Mouse (Mus musculus) kidney, adult 11 months (tissue): ENCODE results near the gene Slc29a1.
"Not testable (repeated sequence)": the region's sequence is repeated elsewhere in the genome, so short reads cannot be mapped to it uniquely, and the experiment has no call there.

Experiments
- DNase-seq: peaks from one replicate; pipeline ENCODE4 v3.0.0; 2022

Slc29a1 gene

DNA sequence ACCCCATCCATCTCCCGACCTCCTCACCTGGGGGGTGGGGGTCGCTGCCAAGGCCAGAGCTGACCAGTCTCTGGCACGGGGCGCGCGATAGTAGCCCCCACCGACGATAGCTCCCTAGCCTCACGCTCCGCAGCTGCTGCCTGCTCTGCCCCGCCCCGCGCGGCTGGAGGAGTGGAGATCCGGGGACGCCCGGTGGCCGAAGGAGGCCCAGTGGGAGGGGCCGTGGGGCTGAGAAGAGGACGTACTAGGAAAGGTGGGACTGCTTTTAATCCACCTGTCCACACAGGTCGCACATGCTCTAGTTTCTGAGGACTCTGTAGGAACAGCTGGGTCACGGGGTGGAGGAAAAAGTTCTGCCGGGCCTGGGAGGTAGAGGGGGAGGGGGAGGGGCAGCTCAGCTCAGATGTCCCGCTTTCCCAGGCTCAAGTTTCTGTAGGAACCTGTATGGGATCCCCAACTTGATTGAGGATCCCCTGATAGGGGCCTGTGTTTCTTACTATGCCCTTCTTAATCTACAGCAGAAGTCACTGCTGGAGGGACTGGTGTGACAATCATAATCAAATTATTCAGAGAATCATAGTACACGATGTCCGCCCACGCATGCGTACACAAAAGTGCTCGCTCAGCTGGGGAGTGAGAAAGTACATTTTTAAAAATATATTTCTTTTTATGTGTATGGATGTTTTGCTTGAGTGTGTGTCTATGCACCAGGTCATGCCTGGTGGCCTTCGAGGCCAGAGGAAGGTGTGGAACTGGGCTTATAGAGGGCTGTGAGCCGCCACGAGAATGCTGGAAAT is at the start of gene Slc29a1:
Slc29a1 (minus strand) TSS at position 161 of the 797 bp plus-strand sequence.
- DNase-seq = peak; percentile 76

DNA sequence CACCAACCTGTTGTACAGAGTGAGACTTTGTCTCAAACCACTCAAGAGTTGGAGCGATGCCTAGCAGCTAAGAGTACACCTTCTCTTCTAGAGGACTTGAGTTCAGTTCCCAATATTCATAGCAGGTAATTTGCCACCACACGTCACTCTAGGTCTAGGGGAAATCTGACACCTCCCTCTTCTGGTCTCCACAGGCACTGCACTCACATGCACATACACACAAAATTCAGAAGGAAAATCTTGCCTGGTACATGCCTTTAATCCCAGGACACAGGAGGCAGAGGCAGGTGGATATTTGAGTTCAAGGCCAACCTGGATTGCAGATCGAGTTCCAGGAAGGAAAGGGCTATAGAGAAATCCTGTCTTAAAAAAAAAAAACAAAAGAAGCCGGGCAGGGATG is 44.8 kb upstream of the Slc29a1 start:
- DNase-seq = no peak

DNA sequence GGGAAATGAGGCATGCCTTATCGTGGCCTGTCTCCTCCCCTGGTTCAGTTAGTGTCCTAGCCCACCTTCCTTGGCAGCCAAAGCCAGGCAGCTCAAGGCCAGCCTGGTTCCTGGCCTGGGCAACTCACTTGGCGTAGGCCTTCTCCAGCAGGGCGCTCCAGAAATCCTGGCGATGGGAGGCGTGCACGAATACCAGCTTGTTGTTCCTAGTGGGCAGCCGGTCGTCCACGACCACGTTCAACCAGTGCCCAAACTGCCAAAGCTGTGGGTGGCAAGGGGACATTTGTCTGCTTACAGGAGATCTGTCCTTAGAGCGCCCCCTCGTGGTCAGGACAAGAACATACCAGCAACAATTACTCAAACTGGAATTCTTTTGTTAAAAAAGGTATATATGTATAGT is 43.3 kb upstream of the Slc29a1 start:
- peak; percentile 26 for DNase-seq

DNA sequence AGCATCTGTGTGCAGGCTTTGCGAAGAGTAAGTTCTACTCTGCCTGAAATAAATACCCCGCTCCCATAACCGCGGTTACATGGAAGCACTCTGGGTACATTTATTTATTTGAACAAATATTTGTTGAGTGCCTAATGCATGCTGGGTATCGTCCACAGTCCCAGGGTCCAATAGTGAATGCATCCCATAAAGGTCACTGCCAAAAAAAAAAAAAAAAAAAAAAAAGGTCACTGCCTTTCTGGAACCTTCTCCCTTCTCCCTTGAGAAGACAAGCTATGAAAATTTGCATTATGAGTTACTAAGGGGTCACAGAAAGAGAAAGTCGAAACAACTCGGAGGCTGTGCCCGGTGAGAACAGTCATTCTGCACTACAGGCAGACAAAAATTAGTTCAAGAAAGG is 42.6 kb upstream of the Slc29a1 start:
- no peak for DNase-seq

DNA sequence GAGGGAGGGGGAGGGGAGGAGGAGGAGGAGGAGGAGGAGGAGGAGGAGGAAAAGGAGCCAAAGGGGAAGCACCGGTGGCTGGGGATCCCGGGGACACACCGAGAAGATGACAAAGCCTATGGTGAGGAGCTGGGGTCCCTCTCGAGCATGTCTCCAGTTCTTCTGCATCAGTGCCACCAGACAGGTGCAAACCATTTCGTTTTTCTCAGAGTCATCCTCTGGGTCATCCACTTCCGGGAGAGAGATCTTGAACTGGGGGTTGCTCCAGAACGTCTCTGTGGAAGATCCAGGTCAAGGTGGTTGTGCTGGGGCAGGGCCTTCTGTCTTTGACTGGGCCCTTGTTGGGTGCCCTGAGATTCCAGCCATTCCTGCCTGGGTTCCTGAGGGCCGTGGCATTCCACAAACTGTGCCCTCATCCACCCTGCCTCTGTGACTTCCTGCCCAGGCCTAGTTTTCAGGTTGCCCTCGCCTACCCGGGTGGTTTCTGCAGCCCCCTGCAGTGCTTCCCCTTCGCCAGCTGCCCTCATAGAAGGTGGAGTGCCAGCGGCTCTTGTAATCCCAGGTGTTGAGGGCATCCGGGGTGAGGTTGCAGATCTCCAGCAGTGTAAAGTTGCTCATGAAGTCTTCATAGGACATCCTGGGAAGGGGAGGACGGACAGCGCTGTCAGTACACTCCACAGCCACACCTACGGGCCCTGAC is 39.3 kb upstream of the Slc29a1 start:
- no peak for DNase-seq

DNA sequence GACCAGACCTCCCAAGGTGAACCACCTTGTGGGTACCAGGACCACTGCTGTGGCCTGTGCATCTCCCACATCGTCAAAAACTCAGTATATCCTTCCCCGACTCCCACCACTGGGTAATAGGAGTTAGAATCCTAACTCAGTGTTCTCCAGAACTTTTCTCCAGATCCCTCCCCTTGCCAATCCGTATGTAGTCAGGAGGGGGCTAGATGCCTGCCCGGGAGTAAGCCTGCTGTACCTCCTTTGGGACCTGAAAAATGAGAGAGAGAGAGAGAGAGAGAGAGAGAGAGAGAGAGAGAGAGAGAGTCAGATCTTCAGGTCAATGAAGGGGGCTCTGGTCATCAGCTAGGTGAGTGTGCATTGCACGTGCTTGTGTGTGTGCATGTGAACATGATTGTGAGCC is 34.6 kb upstream of the Slc29a1 start:
- no peak for DNase-seq

DNA sequence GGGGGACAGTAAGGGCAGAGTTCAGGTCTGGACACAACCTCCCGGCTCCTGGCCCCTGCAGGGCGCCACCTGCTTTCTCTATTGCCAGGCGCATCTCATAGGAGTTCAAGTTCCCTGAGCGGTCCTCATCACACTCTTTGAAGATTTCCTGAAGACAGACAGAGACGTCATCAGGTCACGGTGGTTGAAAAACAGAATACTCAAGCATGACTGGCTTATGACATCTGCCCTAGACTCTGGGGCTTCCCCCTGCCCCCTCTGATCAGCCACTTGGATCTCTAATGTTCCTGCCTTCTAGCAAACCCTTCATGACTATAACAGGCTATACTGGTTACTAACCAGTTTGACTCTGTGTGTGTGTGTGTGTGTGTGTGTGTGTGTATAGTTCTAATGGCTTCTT is 32.5 kb upstream of the Slc29a1 start:
- no peak for DNase-seq

DNA sequence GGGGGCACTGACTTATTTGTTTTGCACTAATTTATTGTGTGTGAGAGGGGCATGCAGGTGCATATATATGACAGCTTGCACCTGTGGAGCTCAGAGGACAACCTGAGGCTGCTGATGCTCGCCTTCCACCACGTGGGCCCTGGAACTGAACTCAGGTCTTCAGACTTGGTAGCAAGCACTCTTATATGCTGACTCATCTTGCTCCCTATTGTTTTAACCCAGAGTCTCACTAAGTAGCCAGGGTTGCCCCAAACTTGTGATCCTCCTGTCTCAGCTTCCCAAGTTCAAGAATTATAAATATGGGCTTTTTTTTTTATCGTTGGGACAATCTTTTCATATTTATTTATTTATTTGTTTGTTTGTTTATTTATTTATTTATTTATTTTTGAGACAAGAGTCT is 31.6 kb upstream of the Slc29a1 start:
- no peak for DNase-seq

DNA sequence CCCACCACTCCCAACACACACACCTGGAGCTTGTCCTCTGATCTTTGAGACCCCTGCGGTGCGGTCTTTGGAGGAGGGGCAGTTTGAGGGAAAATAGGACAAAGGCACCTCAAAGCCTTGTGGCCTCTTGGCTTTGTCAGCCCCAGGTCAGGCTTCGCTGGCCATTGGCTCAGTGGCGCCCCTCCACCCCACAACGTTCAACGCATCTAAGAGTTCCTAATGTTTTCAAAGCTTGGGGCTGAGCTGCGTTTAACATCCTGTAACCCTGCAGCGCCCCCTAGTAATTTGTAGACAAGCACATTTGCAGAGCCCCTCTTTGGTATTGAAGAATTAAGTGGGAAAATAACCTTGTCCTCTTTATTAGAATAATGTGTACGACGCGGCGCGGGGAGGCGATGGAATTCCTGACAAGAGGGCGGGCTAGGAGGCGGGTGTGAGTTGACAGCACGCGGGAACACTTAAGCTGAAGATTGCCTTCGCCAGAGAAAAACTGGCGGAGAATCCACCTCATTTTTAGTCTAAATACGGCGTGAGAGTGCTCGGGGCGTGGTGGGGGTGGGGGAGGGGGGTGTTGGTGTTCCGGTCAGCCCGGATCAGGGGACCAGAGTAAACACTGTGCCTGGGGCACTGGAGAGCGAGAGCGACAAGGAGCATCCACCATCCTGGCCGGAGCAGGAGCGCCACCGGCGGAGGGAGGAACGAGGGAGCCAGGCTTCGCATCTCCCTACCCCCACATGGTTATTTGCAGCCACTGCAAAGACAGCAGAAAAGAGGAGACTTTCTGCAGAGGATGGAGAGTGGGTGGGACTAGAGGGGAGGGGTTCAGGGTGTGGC is 30.7 kb upstream of the Slc29a1 start:
- peak; percentile 54 for DNase-seq

DNA sequence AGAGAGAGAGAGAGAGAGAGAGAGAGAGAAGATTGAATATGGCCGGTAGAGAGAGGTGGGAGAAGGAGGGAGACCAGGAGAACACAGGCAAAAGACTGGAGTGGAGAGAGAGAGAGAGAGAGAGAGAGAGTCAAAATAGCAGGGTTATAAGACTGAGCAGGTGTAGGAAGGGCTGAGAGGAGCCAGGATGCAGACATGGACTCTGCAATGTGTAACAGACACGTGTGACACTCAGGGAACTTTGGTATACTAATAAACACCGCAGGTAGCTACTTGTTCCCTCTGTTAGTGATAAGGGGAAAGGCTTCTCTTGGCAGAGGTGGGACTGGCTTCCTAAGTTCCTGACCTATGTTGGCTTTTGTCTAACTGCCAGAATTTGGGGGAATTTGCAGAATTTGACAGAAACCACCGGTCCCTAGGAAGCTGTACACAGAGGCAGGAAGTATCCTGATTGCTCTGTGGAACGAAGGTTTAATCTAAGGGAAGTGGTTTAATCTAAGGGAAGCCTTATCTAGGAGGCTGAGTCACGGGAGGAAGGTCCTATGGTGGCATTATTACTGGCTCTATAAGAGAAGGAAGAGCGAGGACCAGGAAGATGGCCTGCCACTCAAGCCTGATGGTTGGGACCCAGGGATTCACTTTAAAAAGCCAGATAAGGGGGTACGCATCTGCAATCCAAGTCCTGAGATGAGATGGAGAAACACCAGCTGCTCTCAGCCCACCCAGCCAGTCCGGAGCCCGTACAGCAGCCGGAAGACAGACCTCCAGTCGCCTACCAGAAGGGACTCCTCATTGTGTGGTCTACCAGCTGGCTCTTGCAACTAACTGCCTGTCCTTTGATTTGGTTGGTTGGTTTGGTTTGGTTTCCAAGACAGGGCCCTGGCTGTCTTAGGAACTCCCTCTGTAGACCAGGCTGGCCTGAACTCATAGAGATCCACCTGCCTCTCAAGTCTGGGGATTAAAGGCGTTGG is 29.8 kb upstream of the Slc29a1 start:
- DNase-seq = peak; percentile 8

DNA sequence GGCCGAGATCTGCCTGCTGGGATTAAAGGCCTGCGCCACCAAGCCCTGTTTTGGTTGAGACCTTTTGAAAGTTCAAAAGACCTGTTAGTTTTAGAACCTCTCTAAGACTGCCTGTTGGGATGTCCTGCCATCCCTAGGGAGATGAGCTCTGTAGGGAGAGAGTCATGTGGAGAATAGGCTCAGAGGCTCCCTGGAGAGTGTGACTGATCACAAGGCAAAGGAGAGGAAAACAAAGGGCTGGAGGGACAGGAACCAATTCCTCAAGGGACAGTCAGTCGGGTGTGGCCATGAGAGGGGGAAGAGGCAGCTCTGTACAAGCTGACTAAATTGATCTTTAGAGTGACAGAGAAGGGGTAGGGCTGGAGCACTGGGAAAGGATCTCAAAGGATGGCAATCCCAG is 28.8 kb upstream of the Slc29a1 start:
- DNase-seq = no peak

DNA sequence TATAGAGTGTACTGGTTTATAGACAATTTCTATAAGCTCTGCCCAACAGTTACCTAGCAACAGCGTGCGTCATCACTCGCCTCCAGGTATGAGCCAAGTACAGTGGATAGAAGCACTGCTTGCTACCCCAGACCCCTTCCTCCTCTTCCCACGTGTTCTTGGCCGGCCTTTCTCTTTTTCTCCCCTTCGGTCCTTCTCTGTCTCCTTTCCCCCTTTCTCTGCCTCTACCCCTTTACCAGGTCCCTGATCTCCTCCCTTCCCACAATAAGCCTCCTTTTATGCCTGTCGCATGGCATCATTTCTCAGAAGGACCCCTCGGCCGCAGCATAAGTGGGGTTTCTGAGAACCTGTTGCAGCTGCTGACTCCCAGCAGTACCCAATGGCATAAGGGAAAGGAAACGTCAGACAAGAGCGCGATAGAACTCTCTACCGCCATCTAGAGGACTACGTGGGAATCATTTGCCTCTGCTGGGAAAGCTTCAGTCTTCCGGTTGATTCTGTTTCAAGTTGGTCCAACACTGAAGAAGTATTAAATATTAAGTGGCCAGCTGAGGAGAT is 27.2 kb upstream of the Slc29a1 start:
- DNase-seq = peak; percentile 64

DNA sequence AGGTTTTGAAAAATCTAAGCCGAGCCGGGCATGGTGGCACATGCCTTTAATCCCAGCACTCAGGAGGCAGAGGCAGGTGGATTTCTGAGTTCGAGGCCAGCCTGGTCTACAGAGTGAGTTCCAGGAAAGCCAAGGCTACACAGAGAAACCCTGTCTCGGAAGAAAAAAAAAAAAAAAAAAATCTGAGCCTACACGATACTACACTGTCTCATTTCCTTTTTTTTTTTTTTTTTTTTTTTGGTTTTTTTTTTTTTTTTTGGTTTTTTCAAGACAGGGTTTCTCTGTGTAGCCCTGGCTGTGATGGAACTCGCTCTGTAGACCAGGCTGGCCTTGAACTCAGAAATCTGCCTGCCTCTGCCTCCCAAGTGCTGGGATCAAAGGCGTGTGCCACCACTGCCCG is 24.0 kb upstream of the Slc29a1 start:
- DNase-seq = not testable (repeated sequence)

DNA sequence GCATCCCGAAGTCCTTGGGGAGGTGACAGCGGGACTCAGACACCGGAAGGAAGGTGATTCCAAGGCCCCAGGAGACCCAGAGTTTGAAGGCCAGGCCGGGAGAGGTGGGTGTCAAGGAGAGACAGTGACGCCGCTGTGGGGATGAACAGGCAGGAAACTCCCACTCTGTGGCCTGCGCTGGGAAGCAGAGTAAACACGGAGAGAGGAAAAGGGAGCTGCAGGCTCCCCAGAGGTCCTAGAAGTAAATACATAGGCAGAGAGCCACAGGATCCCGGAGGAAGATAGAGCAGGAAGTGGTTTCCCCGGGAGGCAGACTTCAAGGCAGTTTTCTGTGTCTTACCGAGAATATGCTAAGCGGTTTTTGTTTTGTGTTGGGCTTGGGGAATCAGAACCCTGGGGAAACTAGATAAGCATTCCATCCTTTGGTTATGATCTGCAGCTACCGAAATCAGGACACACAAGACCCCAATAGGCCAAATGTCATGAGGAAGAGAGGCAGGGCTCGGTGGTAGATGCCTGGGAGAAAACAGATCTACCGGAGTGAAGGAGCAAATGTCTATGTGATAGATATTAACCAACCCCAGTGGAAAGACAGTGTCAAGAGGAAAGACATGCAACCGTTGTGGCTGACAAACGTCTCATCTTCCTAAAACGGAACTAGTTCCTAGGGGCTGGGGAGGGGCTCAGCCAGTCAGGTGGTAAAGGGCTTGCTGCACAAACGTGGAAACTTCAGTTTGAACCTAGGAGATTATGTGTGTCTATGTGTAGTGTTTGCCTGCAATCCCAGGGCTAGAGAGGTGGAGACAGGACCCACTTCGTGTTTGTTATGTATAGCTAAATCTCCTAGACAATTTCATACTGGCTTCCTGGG is 20.2 kb upstream of the Slc29a1 start:
- no peak for DNase-seq

DNA sequence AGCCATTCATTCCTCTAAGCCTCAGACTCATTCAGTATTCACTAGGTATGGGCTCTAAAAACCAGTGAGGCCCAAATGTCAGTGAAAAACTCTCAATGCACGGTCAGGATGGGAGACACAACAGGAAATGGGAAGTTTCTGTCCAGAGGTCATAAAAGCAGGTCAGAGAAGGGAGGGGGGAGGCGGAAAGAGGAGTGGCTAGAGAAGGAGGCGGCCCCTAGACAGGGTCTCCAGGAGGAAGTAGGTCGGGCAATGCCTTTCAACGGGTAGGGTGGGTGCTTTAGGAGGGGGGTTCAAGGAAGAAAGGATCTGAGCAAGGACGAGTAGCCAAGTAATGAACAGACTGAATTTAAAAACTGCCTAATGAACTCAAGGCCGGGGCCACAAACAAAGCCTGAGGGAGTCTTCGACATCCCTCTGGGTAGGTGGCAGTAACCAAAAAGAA is 19.6 kb upstream of the Slc29a1 start:
- DNase-seq = peak; percentile 59

DNA sequence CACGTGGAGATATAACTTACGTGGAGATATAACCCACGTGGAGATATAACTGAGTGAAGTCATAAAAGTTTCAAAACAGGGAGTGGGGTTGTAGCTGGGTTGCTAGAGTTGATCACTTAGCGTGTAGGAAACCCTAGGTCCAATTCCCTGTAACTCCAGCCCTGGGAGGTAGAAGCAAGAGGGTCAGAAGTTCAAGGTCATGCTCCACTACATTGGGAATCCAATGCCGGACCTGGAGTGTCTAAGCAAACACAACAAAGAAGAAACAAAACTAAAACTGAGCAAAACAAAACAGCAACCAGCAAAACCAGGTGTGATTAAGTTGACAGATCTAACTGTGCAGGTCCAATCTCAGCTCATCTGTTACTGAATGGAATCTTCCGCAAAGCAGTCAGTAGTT is 18.2 kb upstream of the Slc29a1 start:
- DNase-seq = no peak

DNA sequence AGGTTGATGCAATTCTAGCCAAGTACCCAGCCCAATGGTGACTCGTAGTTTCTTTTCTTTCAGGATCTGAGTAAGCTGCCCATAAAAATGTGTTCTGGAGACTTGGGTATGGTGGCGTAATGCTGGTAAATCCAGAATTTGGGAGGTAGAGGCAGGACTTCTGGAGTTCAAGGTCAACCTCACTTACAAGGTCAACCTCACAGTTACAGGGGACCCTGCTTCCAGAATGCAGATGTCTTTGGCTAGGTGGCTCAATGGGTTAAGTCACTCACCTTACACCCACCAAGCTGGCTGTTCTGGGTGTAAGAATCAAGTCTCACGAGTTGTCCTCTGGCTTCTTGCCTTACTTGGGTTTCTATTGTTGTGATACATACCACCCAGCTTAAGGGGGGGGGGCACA is 17.3 kb upstream of the Slc29a1 start:
- DNase-seq = no peak

DNA sequence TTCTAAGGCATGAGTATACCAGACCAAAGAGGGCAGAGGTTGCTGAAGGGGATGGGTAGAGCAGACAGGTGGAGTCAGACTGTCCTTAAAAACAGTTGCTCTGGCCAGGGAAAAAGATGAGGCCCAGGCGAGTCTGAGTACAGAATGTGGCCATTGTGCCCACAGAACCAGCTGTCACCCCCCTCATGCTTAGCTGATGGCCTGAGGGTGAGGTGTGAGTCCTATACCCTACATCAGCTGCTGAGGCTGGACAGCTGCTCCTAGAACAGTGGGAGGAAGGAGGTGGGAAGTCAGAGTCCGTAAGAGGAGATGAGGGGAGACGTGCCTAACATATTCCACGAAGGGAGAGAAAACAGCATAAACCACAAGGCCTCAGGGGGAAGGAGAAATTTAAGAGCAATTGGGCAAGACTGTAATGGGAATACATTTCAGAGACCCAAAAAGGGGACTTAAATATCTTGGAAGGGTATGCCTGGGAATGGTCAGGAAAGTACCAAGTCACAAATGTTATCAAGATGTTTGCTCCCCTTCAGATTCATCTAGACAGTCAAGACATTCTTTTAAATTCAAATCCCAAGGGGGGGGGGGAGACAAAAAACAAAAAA is 16.7 kb upstream of the Slc29a1 start:
- no peak for DNase-seq

DNA sequence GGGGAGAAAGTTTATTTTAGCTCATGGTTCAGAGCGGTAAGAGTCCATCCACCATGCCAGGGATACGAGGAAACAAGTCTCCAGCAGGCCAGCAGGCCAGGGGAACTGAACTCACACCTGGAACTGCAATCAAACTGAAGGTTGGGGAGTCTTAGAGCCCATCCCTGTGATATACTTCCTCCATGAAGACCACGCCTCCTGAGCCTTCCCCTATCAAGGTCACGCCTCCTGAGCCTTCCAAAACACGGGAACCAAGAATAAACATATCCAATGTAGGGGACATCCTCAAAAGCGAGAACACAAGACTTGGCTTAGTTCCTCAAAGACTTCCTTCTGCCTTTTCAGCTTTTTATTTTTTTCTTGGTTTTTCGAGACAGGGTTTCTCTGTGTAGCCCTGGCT is 13.5 kb upstream of the Slc29a1 start:
- no peak for DNase-seq

DNA sequence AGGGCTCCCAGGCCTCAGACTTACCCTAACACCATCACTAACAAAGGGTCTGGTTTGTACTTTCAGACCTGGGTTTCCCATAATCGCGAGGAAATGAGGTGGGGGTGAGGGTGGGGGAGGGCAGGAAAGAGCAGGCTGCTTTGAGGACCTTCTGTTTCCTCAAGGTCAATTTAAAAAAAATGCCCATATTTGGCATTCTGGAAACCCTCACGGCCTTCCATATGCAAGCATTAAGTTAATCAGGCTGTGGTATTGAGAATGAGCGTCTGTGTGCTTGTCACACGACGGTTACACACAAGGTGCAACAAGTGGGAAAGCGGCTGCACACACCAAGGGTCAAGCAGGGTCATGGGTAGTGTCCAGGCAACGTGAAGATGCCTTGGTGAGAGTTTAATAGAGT is 12.6 kb upstream of the Slc29a1 start:
- DNase-seq = no peak
